Mouse (Mus musculus) E14TG2a.4 (cell line): ENCODE measurements at regions not wholly inside any gene's neighbourhood (a gene's known extent, or its start where the extent isn't known, plus 50 kb on each side); places are given as distances from the start of the nearest gene placed in this dataset.

Source experiments
- H3K27me3 ChIP-seq: 2 replicates; pipeline ENCODE4 v1.6.1; 2014; ENCODE audit warnings: low read length, control low read depth; ENCODE audit not compliant: insufficient read depth
- H3K36me3 ChIP-seq: 2 replicates; pipeline ENCODE4 v1.6.1; 2014; ENCODE audit warnings: low read length, control low read depth; ENCODE audit not compliant: insufficient read depth
- H3K4me1 ChIP-seq: replicated peaks from 2 replicates; pipeline ENCODE4 v1.6.1; 2014; ENCODE audit warnings: low read depth, low read length, control low read depth
- H3K4me3 ChIP-seq: replicated peaks from 2 replicates; pipeline ENCODE4 v1.5.1; 2014; ENCODE audit warnings: mild to moderate bottlenecking, low read length
- H3K9me3 ChIP-seq: 2 replicates; pipeline ENCODE4 v1.6.1; 2014; ENCODE audit warnings: low read length, control low read depth
- CTCF ChIP-seq: conservative IDR thresholded peaks from 2 replicates; pipeline ENCODE4 v1.5.1; 2014; ENCODE audit warnings: low read length
- NANOG ChIP-seq: IDR thresholded peaks from 2 replicates; pipeline ENCODE4 v1.6.1; 2014; ENCODE audit warnings: borderline replicate concordance, low read length, mixed read lengths
- POU5F1 ChIP-seq: IDR thresholded peaks from 2 replicates; pipeline ENCODE4 v1.6.1; 2014; ENCODE audit warnings: low read length, borderline replicate concordance

GRCm38 (mm10) chr6:99898077-99898476 is 171.9 kb upstream of the Prok2 start:
- Histone ChIP-seq H3K9me3 (peaks cover 2% of the 10 kb centered on the region; the same call in 1 of the 2 replicates), H3K4me1 (peaks cover 49% of the 10 kb centered on the region), H3K27me3 (peaks cover 37% of the 10 kb centered on the region), H3K36me3 (no peaks in the 10 kb centered on the region), H3K4me3 (no peak overlapping the region)
- TF ChIP-seq CTCF (no peak), NANOG (no peak), POU5F1 (no peak)

DNA sequence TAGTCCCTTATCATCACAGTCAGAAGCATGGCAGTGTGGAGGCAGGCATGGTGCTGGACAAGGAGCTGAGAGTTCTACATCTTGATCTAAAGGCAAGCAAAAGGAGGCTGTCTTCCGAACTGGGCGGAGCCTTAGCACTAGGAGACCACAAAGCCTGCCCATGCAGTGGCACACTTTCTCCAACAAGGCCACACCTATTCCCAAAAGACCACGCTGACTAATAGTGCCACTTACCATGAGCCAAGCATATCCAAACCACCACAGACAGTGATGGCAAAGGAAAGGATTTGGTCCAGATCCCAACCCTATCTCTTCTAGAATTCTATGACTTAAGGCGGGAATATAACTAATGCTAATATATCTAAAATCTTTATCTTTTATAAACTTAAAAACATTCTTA is 169.4 kb upstream of the Prok2 start:
- H3K4me1 ChIP-seq: peaks cover 68% of the 10 kb centered on the region
- no peak for TF ChIP-seq NANOG
- TF ChIP-seq CTCF: no peak
- no peak for TF ChIP-seq POU5F1
- peaks cover 20% of the 10 kb centered on the region for H3K9me3 ChIP-seq
- no peak overlapping the region for H3K4me3 ChIP-seq
- peaks cover 35% of the 10 kb centered on the region for H3K27me3 ChIP-seq
- H3K36me3 ChIP-seq: no peaks in the 10 kb centered on the region

- Histone ChIP-seq H3K9me3 (peaks cover 22% of the 10 kb centered on the region), H3K4me1 (peaks cover 71% of the 10 kb centered on the region)
These were observed 167.7 kb upstream of the Prok2 start for GRCm38 (mm10) chr6:99893936-99894335.

DNA sequence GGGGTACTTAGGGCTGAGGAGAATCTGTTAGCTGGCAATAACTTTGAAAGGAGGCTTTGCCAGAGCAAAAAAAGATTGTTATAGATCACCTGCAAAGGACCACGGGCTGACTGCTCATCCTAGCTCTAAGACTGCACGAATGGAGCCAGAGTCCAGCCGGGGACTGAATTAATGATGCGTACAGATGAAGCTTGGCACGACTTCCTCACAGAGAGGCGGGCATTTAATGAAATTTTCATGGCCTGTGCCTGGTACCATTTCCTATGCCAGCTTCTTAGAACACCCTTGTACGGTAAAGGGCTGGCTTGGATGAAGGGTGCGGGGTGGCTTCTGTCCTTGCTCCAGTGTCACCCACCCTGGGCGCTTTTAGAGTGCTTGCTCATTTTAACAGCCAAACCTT is 166.0 kb upstream of the Prok2 start:
- peaks cover 33% of the 10 kb centered on the region for H3K27me3 ChIP-seq
- peaks cover 72% of the 10 kb centered on the region for H3K4me1 ChIP-seq
- peaks cover 22% of the 10 kb centered on the region for H3K9me3 ChIP-seq
- no peaks in the 10 kb centered on the region for H3K36me3 ChIP-seq
- H3K4me3 ChIP-seq: 0 out of 2 replicates have a peak overlapping the region, but pooled peaks have one; percentile 4
- TF ChIP-seq NANOG (no peak), POU5F1 (no peak), CTCF (no peak)

More at GRCm38 (mm10) chr6:99893936-99894335, 167.7 kb upstream of the Prok2 start:
- Histone ChIP-seq H3K4me3 (no peak overlapping the region), H3K36me3 (no peaks in the 10 kb centered on the region), H3K27me3 (peaks cover 36% of the 10 kb centered on the region)
- TF ChIP-seq POU5F1 (no peak), NANOG (no peak), CTCF (no peak)

- Histone ChIP-seq H3K4me1 (peaks cover 72% of the 10 kb centered on the region), H3K27me3 (peaks cover 33% of the 10 kb centered on the region), H3K9me3 (peaks cover 22% of the 10 kb centered on the region), H3K4me3 (0 out of 2 replicates have a peak overlapping the region, but pooled peaks have one; percentile 4), H3K36me3 (no peaks in the 10 kb centered on the region)
- no peak for TF ChIP-seq POU5F1
These were observed 165.6 kb upstream of the Prok2 start for GRCm38 (mm10) chr6:99891790-99892189.

- Histone ChIP-seq H3K4me1 (peaks cover 64% of the 10 kb centered on the region), H3K36me3 (no peaks in the 10 kb centered on the region), H3K27me3 (peaks cover 29% of the 10 kb centered on the region), H3K4me3 (no peak overlapping the region), H3K9me3 (peaks cover 22% of the 10 kb centered on the region)
- TF ChIP-seq POU5F1: no peak
- no peak for TF ChIP-seq CTCF
- TF ChIP-seq NANOG: no peak
These were observed 164.6 kb upstream of the Prok2 start for GRCm38 (mm10) chr6:99890805-99891204.

DNA sequence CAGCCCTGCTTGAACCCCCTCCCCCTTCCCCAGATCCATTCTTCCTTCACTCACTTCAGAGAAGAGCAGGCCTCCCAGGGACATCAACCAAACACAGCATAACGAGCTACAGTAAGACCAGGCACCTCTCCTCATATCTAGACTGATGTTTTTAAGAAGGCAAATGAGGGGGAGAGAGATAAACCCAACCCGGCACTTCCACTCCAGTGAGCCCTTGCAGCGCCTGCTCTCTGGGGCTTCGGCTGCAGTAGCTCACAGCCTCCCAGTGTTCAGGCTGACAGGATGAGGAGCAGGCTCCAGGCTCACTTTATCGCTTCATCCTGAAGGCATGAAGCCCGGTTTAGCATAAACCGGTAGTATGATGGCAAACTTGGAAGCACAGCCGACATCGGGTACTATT is 162.9 kb upstream of the Prok2 start:
- H3K9me3 ChIP-seq: peaks cover 22% of the 10 kb centered on the region
- H3K4me1 ChIP-seq: peaks cover 47% of the 10 kb centered on the region
- H3K36me3 ChIP-seq: no peaks in the 10 kb centered on the region
- H3K4me3 ChIP-seq: no peak overlapping the region
- H3K27me3 ChIP-seq: peaks cover 27% of the 10 kb centered on the region
- no peak for TF ChIP-seq CTCF
- no peak for TF ChIP-seq NANOG
- TF ChIP-seq POU5F1: no peak

DNA sequence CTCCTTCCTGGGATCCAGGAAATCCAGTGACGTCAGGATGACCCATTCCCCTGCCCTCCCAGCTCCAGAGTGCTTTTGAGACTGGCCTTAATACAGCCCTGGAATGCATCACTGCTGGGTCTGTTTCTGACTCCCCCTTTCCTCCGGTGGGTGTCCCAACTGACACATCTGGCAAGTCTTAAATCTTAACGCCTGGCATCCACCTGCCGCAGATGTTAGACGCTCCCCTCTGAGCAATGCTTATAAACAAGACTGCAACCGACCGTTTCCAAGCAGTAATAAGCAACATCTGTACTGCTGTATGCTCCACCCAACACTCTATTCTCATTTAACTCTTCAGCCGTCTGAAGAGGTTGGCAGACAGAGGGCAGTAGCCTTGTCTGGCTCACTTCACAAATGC is 161.7 kb upstream of the Prok2 start:
- Histone ChIP-seq H3K4me3 (no peak overlapping the region), H3K27me3 (peaks cover 26% of the 10 kb centered on the region), H3K36me3 (no peaks in the 10 kb centered on the region), H3K4me1 (peaks cover 36% of the 10 kb centered on the region), H3K9me3 (peaks cover 18% of the 10 kb centered on the region)
- TF ChIP-seq POU5F1 (no peak), CTCF (no peak), NANOG (no peak)

DNA sequence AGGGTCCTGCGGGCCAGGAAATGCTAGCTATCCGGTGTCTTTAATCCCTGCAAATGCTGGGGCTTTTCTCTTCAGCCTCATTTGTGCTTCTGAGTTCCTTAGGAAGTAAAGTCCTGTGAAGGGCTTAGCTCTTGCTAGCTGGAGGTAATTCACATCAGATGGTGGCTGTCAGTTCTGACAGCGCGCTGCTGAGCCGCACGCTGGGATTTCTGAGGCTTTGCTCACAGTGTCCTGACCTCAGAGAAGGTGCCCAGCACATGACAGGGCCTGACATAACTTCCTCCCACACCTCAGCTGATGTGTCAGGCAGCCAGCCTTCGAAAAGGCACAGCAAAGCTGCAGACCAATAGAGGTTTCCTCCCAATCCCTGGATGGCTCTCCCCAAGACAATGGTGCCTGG is 158.6 kb upstream of the Prok2 start:
- no peak for TF ChIP-seq POU5F1
- TF ChIP-seq CTCF: no peak
- TF ChIP-seq NANOG: no peak
- Histone ChIP-seq H3K4me1 (peaks cover 15% of the 10 kb centered on the region), H3K9me3 (no peaks in the 10 kb centered on the region), H3K27me3 (peaks cover 17% of the 10 kb centered on the region), H3K36me3 (no peaks in the 10 kb centered on the region), H3K4me3 (no peak overlapping the region)
